Mouse (Mus musculus): ENCODE measurements around the gene Btnl4. TPM values are rescaled to one million over a fixed set of nuclear protein-coding genes. Genes with fewer than 3 reads are reported as not detected.
"Not testable (repeated sequence)": the region's sequence is repeated elsewhere in the genome, so short reads cannot be mapped to it uniquely, and the experiment has no call there.

Gene Btnl4
- total and polyA plus RNA-seq, 2 experiments from 2014 or later, result not detected

DNA sequence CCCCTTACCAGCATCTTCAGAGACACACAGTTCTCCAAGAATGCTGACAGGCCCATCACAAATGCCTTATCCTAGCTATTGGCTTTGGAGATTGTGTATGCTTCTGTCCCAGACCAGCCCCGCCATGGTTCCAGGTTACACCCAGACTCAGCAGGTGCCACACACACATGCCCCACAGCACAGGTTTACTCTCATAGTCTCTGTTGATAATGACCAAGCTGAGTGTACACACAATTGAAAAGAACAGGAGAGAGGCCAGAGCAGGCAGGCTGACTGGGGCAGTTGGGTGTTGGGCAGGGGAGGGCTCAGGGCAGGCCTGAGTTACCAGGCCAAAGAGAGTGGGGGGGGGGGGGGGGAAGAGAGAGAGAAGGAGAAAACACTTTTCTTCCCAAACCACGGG lies 691 bp downstream of the Btnl4 start:
- H3K4me3 ChIP-seq (ENCODE audit: low read depth, low read length), result no peak overlapping the region
- ATAC-seq (ENCODE audit: low FRiP score) (no peak), DNase-seq (ENCODE audit: low spot score) (no peak)
- H3K9me3 ChIP-seq (ENCODE audit: low read length), result no peaks in the 10 kb centered on the region
- no peaks in the 10 kb centered on the region for H3K27me3 ChIP-seq (ENCODE audit: insufficient read depth, low read length)
- 88% methylated on average over 1 of the region's 2 CpGs for WGBS
- H3K4me2 ChIP-seq (ENCODE audit: low read depth, low read length, poor library complexity, severe bottlenecking), result no peak overlapping the region
- no peak overlapping the region for H3K9ac ChIP-seq (replicated peaks; ENCODE audit: low read length, poor library complexity, severe bottlenecking)
- TF ChIP-seq CTCF (IDR thresholded peaks at IDR 0.05), result no peak
- H3K4me1 ChIP-seq (ENCODE audit: insufficient read depth, low read length), result no peaks in the 10 kb centered on the region
- no peaks in the 10 kb centered on the region for H3K36me3 ChIP-seq (ENCODE audit: insufficient read depth, low read length)
- H3K27ac ChIP-seq (ENCODE audit: low read depth, low read length), result no peak overlapping the region

DNA sequence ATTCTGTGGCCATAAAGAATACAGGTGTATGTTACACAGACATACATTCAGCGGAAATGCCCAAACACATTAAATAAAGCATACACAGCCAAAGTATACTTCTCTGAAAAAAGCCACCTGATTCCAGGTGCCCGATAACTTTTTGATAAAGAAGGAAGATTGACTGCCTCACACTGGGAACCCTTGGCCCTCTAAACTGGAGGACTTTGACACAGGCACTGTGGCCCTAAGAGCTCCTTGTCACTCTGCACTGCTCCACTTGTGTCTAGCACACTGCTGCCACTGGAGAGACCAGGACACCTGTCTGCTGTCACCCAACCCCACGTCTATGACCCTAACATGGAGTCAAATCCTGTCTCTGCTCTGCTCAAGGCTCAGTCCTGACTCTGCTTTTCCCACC lies 2.1 kb downstream of the Btnl4 start:
- Histone ChIP-seq H3K4me3 (ENCODE audit: low read depth, low read length) (no peak overlapping the region), H3K27me3 (ENCODE audit: insufficient read depth, low read length) (no peaks in the 10 kb centered on the region), H3K4me2 (ENCODE audit: low read depth, low read length, poor library complexity, severe bottlenecking) (no peak overlapping the region), H3K4me1 (ENCODE audit: insufficient read depth, low read length) (no peaks in the 10 kb centered on the region), H3K9ac (replicated peaks; ENCODE audit: low read length, poor library complexity, severe bottlenecking) (no peak overlapping the region), H3K9me3 (ENCODE audit: low read length) (no peaks in the 10 kb centered on the region), H3K36me3 (ENCODE audit: insufficient read depth, low read length) (no peaks in the 10 kb centered on the region), H3K27ac (ENCODE audit: low read depth, low read length) (no peak overlapping the region)
- 81% methylated on average over 3 of the region's 3 CpGs for WGBS
- no peak for TF ChIP-seq CTCF (IDR thresholded peaks at IDR 0.05)
- no peak for ATAC-seq (ENCODE audit: low FRiP score)
- no peak for DNase-seq (ENCODE audit: low spot score)

DNA sequence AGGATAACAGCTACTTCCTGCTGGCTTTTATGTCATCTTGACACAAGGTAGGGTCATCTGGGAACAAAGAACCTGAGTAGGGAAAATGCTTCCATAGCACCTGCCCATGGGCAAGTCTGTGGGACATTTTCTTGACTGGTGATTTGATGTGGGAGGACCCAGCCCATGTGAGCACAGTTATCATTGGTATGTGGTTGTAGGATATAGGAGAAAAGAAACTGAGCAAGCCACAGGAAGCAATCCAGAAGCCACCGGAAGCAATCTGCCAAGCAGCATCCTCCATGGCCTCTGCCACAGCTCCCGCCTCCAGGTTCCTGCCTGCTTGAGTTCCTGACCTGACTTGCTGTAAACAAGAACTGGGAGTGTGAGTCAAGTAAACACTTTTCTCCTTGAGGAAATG lies 6.6 kb downstream of the Btnl4 start:
- Histone ChIP-seq H3K4me3 (ENCODE audit: low read depth, low read length) (no peak overlapping the region), H3K27me3 (ENCODE audit: insufficient read depth, low read length) (no peaks in the 10 kb centered on the region), H3K4me1 (ENCODE audit: insufficient read depth, low read length) (no peaks in the 10 kb centered on the region), H3K9me3 (ENCODE audit: low read length) (no peaks in the 10 kb centered on the region), H3K9ac (replicated peaks; ENCODE audit: low read length, poor library complexity, severe bottlenecking) (no peak overlapping the region), H3K4me2 (ENCODE audit: low read depth, low read length, poor library complexity, severe bottlenecking) (no peak overlapping the region), H3K36me3 (ENCODE audit: insufficient read depth, low read length) (no peaks in the 10 kb centered on the region), H3K27ac (ENCODE audit: low read depth, low read length) (no peak overlapping the region)
- WGBS, result 90% methylated on average over 2 of the region's 2 CpGs
- ATAC-seq (ENCODE audit: low FRiP score) (no peak), DNase-seq (ENCODE audit: low spot score) (no peak)
- TF ChIP-seq CTCF (IDR thresholded peaks at IDR 0.05), result no peak

DNA sequence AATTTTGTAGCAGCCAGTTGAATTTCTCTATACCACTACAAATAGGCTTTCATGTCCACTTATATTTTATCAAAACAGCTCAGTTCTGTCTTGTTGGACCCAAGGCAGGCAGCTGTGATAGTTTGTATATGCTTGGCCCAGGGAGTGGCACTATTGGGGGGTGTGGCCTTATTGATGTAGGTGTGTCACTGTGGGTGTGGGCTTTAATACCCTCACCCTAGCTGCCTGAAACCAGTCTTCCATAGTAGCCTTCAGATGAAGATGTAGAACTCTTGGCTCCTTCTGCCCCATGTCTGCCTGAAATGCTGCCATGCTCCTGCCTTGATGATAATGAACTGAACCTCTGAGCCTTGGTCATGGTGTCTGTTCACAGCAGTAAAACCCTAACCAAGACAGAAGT lies 11.2 kb downstream of the Btnl4 start:
- not testable (repeated sequence) for H3K9ac ChIP-seq (replicated peaks; ENCODE audit: low read length, poor library complexity, severe bottlenecking); ATAC-seq (ENCODE audit: low FRiP score); H3K4me1 ChIP-seq (ENCODE audit: insufficient read depth, low read length); H3K4me3 ChIP-seq (ENCODE audit: low read depth, low read length); H3K27ac ChIP-seq (ENCODE audit: low read depth, low read length); H3K4me2 ChIP-seq (ENCODE audit: low read depth, low read length, poor library complexity, severe bottlenecking); H3K36me3 ChIP-seq (ENCODE audit: insufficient read depth, low read length); DNase-seq (ENCODE audit: low spot score); H3K9me3 ChIP-seq (ENCODE audit: low read length); H3K27me3 ChIP-seq (ENCODE audit: insufficient read depth, low read length)

DNA sequence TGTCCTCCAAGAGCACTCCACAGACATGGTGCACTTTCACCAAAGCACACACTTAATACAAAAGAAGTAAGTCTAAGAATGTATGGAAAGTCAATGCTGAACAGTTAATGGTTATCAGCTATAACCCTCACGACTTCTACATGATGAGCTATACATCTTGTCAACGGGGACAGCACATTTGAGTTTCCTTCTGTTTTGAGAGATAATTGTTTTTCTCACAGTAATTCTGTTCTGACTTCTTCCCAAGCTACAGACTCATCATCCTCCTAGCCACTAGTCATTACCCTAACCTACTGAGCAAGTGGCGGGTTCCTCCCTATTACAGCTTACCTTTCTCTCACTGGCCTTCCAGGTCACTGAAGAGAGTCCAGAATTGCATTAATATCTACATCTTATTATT lies 17.9 kb downstream of the Btnl4 start:
- Histone ChIP-seq H3K9ac (replicated peaks; ENCODE audit: low read length, poor library complexity, severe bottlenecking) (no peak overlapping the region), H3K27ac (ENCODE audit: low read depth, low read length) (no peak overlapping the region), H3K4me1 (ENCODE audit: insufficient read depth, low read length) (no peaks in the 10 kb centered on the region), H3K4me3 (ENCODE audit: low read depth, low read length) (no peak overlapping the region), H3K9me3 (ENCODE audit: low read length) (no peaks in the 10 kb centered on the region), H3K36me3 (ENCODE audit: insufficient read depth, low read length) (no peaks in the 10 kb centered on the region), H3K27me3 (ENCODE audit: insufficient read depth, low read length) (no peaks in the 10 kb centered on the region), H3K4me2 (ENCODE audit: low read depth, low read length, poor library complexity, severe bottlenecking) (no peak overlapping the region)
- no peak for DNase-seq (ENCODE audit: low spot score)
- 87% methylated on average over 3 of the region's 3 CpGs for WGBS
- ATAC-seq (ENCODE audit: low FRiP score), result no peak
- TF ChIP-seq CTCF (IDR thresholded peaks at IDR 0.05), result no peak

DNA sequence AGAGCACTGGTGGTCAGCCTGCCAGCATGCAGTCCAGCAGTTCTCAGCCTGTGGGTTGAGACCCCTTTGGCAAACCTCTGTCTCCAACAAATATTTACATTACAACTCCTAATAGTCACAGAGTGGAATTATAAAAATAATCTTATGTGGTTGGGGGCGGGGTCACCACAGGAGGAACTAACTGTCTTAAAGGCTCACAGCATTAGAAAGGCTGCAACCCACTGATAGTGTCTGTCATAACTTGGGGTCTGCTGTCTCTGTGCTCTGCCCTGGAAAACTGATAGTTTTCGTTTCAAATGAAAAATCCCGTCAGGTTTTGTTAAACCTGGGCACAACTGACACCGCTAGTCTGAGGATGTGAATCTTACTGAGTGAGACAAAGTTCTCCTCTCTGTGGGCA lies 19.4 kb downstream of the Btnl4 start:
- no peak for TF ChIP-seq CTCF (IDR thresholded peaks at IDR 0.05)
- Histone ChIP-seq H3K4me1 (ENCODE audit: insufficient read depth, low read length) (no peaks in the 10 kb centered on the region), H3K4me3 (ENCODE audit: low read depth, low read length) (no peak overlapping the region), H3K4me2 (ENCODE audit: low read depth, low read length, poor library complexity, severe bottlenecking) (no peak overlapping the region), H3K27me3 (ENCODE audit: insufficient read depth, low read length) (no peaks in the 10 kb centered on the region), H3K9ac (replicated peaks; ENCODE audit: low read length, poor library complexity, severe bottlenecking) (no peak overlapping the region), H3K36me3 (ENCODE audit: insufficient read depth, low read length) (no peaks in the 10 kb centered on the region), H3K9me3 (ENCODE audit: low read length) (no peaks in the 10 kb centered on the region), H3K27ac (ENCODE audit: low read depth, low read length) (no peak overlapping the region)
- no peak for ATAC-seq (ENCODE audit: low FRiP score)
- no peak for DNase-seq (ENCODE audit: low spot score)
- 76% methylated on average over 4 of the region's 4 CpGs for WGBS
